Mouse (Mus musculus) left cerebral cortex, adult 6 months (tissue): Measurements from ENCODE around the gene Slc22a17. TPM values are rescaled to one million over a fixed set of nuclear protein-coding genes. Genes with fewer than 3 reads are reported as not detected.

Experiments used
- long read RNA-seq, 2 experiments: library from polyadenylated mRNA; unstranded; transcript quantifications; one replicate each; pipeline ENCODE4 v2.0.0; 2019 to 2020
- polyA plus RNA-seq: library from polyadenylated mRNA; unstranded; fragments of <200 nt; fragmentation: Nextera tagmentation; gene quantifications from 2 replicates; pipeline ENCODE4 v1.2.3, GENCODE M21; 2021

The Slc22a17 gene
- polyA plus RNA-seq, result 131 and 194 TPM in 2 replicates
- long read RNA-seq, experiment 1, transcript Slc22a17-208 (10 exons, 2,348 nt), result minor isoform, 13 of 117 reads
- long read RNA-seq, experiment 1, transcript Slc22a17-210 (10 exons, 2,340 nt), result major isoform, 28 of 117 reads
- long read RNA-seq, experiment 1, partial matches to known transcripts, result 64 of 117 reads
- long read RNA-seq, experiment 1, other reads (novel, unspliced or antisense), result 12 of 117 reads
- long read RNA-seq, experiment 2, transcript Slc22a17-210 (10 exons, 2,340 nt), result major isoform, 10 of 157 reads
- long read RNA-seq, experiment 2, transcript Slc22a17-208 (10 exons, 2,348 nt), result minor isoform, 6 of 157 reads
- long read RNA-seq, experiment 2, partial matches to known transcripts, result 137 of 157 reads
- long read RNA-seq, experiment 2, other reads (novel, unspliced or antisense), result 4 of 157 reads

GRCm38 (mm10) chr14:54912886-54913285 lies at the start of gene Slc22a17:
Gene Slc22a17 (minus strand): TSS chr14:54913132.

GRCm38 (mm10) chr14:54935904-54936830 lies 23.2 kb upstream of the Slc22a17 start, which contains the start of gene Cmtm5:
Gene Cmtm5 (plus strand): TSS chr14:54936261.

GRCm38 (mm10) chr14:54932645-54933150 lies 19.8 kb upstream of the Slc22a17 start, which contains the start of gene Il25:
Gene Il25 (plus strand): TSS chr14:54932695.

GRCm38 (mm10) chr14:54925349-54926342 lies 12.7 kb upstream of the Slc22a17 start, which contains the start of gene Efs:
Gene Efs (minus strand): TSS chr14:54926126.

GRCm38 (mm10) chr14:54892200-54892599 lies 20.7 kb downstream of the Slc22a17 start, which contains the start of gene Pabpn1:
Gene Pabpn1 (plus strand): TSS chr14:54892500.

GRCm38 (mm10) chr14:54883154-54884021 lies 29.5 kb downstream of the Slc22a17 start, which contains the start of the genes Bcl2l2 and Gm20521:
Gene Bcl2l2 (plus strand): TSS chr14:54883377.
Gene Gm20521 (plus strand): TSS chr14:54883441.

GRCm38 (mm10) chr14:54877048-54877715 lies 35.8 kb downstream of the Slc22a17 start, which contains the start of gene Ppp1r3e:
Gene Ppp1r3e (minus strand): TSS chr14:54877550.

GRCm38 (mm10) chr14:54870861-54871260 lies 42.1 kb downstream of the Slc22a17 start, which contains the start of gene Homez:
Gene Homez (minus strand): TSS chr14:54870961.

Other genes starting within 250 kb of the Slc22a17 start
- 44.0 and 47.2 TPM in 2 replicates for gene 1700123O20Rik, start 226.9 kb downstream of the Slc22a17 start, polyA plus RNA-seq
- gene Acin1, start 226.2 kb downstream of the Slc22a17 start, polyA plus RNA-seq, result 28.3 and 32.9 TPM in 2 replicates
- not detected in 2 replicates for gene Gm29776, start 214.3 kb downstream of the Slc22a17 start, polyA plus RNA-seq
- gene Cebpe, start 201.0 kb downstream of the Slc22a17 start, polyA plus RNA-seq, result not detected in 2 replicates
- gene Slc7a8, start 131.2 kb downstream of the Slc22a17 start, polyA plus RNA-seq, result 17.7 and 25.0 TPM in 2 replicates
- gene Rnf212b, start 99.0 kb downstream of the Slc22a17 start, polyA plus RNA-seq, result 0.10 TPM in 1 of 2 replicates, not detected in the other
- gene Homez, start 42.2 kb downstream of the Slc22a17 start, polyA plus RNA-seq, result 5.8 and 7.3 TPM in 2 replicates
- 3.4 and 6.9 TPM in 2 replicates for gene Ppp1r3e, start 35.6 kb downstream of the Slc22a17 start, polyA plus RNA-seq
- 7.9 and 8.1 TPM in 2 replicates for gene Bcl2l2, start 29.8 kb downstream of the Slc22a17 start, polyA plus RNA-seq
- gene Gm20521, start 29.7 kb downstream of the Slc22a17 start, polyA plus RNA-seq, result not detected in 2 replicates
- gene Pabpn1, start 20.6 kb downstream of the Slc22a17 start, polyA plus RNA-seq, result 17.4 and 22.3 TPM in 2 replicates
- 0.77 and 5.0 TPM in 2 replicates for gene Efs, start 13.0 kb upstream of the Slc22a17 start, polyA plus RNA-seq
- 0.10 and 0.20 TPM in 2 replicates for gene Il25, start 19.6 kb upstream of the Slc22a17 start, polyA plus RNA-seq
- 87.7 and 132 TPM in 2 replicates for gene Cmtm5, start 23.1 kb upstream of the Slc22a17 start, polyA plus RNA-seq
- gene Myh6, start 53.8 kb upstream of the Slc22a17 start, polyA plus RNA-seq, result 2.0 and 8.2 TPM in 2 replicates
- gene Gm17428, start 63.8 kb upstream of the Slc22a17 start, polyA plus RNA-seq, result not detected in 2 replicates
- 25.4 and 42.9 TPM in 2 replicates for gene Myh7, start 81.5 kb upstream of the Slc22a17 start, polyA plus RNA-seq
- 55.7 and 61.3 TPM in 2 replicates for gene Ngdn, start 102.3 kb upstream of the Slc22a17 start, polyA plus RNA-seq
- 2.4 and 4.6 TPM in 2 replicates for gene Zfhx2, start 179.2 kb upstream of the Slc22a17 start, polyA plus RNA-seq
- 16.3 and 18.9 TPM in 2 replicates for gene Thtpa, start 181.7 kb upstream of the Slc22a17 start, polyA plus RNA-seq
- 1.0 and 1.1 TPM in 2 replicates for gene Ap1g2, start 193.5 kb upstream of the Slc22a17 start, polyA plus RNA-seq
- gene Jph4, start 203.8 kb upstream of the Slc22a17 start, polyA plus RNA-seq, result 27.4 and 43.5 TPM in 2 replicates